Mouse (Mus musculus) embryonic facial prominence, embryonic 12.5 days (tissue): ENCODE measurements at regions not wholly inside any gene's neighbourhood (a gene's known extent, or its start where the extent isn't known, plus 50 kb on each side); places are given as distances from the start of the nearest gene placed in this dataset.

ENCODE experiments used
- ATAC-seq: fragments of 200-750 bp; cut with Nextera tagmentation; 2 replicates; pipeline ENCODE4 v1.8.0; 2017; ENCODE audit not compliant: insufficient number of reproducible peaks, insufficient read depth, low FRiP score, low TSS enrichment
- H3K27ac ChIP-seq: fragments of 300-500 bp; sonication (generic); 2 replicates; pipeline ENCODE4 v1.5.1; 2016; ENCODE audit warnings: mild to moderate bottlenecking
- H3K27me3 ChIP-seq: fragments of 300-500 bp; sonication (generic); 2 replicates; pipeline ENCODE4 v1.6.1; 2016; ENCODE audit warnings: mild to moderate bottlenecking, moderate library complexity
- H3K36me3 ChIP-seq: fragments of 300-500 bp; sonication (generic); 2 replicates; pipeline ENCODE4 v1.6.1; 2016; ENCODE audit warnings: mild to moderate bottlenecking
- H3K4me1 ChIP-seq: fragments of 300-500 bp; sonication (generic); 2 replicates; pipeline ENCODE4 v1.6.1; 2016
- H3K4me2 ChIP-seq: fragments of 300-500 bp; sonication (generic); replicated peaks from 2 replicates; pipeline ENCODE4 v1.6.1; 2016; ENCODE audit warnings: mild to moderate bottlenecking, moderate library complexity
- H3K4me3 ChIP-seq: fragments of 300-500 bp; sonication (generic); 2 replicates; pipeline ENCODE4 v1.5.1; 2016; ENCODE audit warnings: mild to moderate bottlenecking
- H3K9ac ChIP-seq: fragments of 300-500 bp; sonication (generic); 2 replicates; pipeline ENCODE4 v1.6.1; 2016; ENCODE audit warnings: mild to moderate bottlenecking, moderate library complexity
- H3K9me3 ChIP-seq: fragments of 300-500 bp; sonication (generic); 2 replicates; pipeline ENCODE4 v1.6.1; 2016; ENCODE audit warnings: mild to moderate bottlenecking, moderate library complexity
- WGBS: fragments of 180-500 bp; shearing (Covaris S2); methylation state at CpG from one replicate; pipeline ENCODE4 v1.1.7; 2016; 5-methylcytosine and 5-hydroxymethylcytosine counted together

- no peaks in the 10 kb centered on the region for H3K4me1 ChIP-seq
- H3K4me3 ChIP-seq = no peak overlapping the region
- H3K27me3 ChIP-seq = no peaks in the 10 kb centered on the region
- H3K4me2 ChIP-seq = no peak overlapping the region
- H3K27ac ChIP-seq = no peak overlapping the region
- H3K9ac ChIP-seq = no peak overlapping the region
- ATAC-seq = no peak
- H3K36me3 ChIP-seq = no peaks in the 10 kb centered on the region
- 91% methylated on average over 5 of the region's 5 CpGs for WGBS
- H3K9me3 ChIP-seq = no peaks in the 10 kb centered on the region
Measured at GRCm38 (mm10) chr3:148220826-148221225, 769.5 kb downstream of the Adgrl2 start.

DNA sequence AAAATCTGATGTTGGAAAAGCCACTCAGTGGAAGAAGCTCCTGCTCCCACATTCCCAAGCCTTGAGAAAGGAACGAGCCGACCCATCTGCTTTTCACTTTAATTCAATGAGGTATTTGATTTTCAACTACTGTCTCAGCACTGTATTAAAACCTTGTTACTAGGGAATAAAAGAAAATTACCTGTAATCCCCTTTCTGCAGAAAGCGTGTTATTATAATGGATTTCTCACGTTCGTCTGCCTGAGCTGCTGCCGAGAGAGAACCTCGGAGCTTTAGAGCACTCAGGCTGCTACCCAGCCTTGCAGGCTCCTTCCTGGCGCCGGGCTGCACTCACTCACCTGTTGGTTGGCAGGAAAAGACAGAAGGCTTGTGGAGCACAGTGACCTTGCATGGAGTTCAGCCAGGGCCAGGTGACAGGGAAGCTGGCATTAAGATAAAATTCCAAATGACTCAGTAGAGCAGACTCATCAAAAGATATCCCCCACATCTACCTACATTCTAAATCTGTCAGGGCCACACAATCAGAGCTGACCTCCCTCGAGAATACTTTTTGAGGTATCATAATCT, 770.2 kb downstream of the Adgrl2 start:
- H3K9me3 ChIP-seq = no peaks in the 10 kb centered on the region
- no peak overlapping the region for H3K27ac ChIP-seq
- no peak overlapping the region for H3K4me2 ChIP-seq
- WGBS = 71% methylated on average over 10 of the region's 10 CpGs
- no peak overlapping the region for H3K4me3 ChIP-seq
- no peaks in the 10 kb centered on the region for H3K27me3 ChIP-seq
- H3K9ac ChIP-seq = no peak overlapping the region
- no peaks in the 10 kb centered on the region for H3K4me1 ChIP-seq
- no peaks in the 10 kb centered on the region for H3K36me3 ChIP-seq
- ATAC-seq = no peak

DNA sequence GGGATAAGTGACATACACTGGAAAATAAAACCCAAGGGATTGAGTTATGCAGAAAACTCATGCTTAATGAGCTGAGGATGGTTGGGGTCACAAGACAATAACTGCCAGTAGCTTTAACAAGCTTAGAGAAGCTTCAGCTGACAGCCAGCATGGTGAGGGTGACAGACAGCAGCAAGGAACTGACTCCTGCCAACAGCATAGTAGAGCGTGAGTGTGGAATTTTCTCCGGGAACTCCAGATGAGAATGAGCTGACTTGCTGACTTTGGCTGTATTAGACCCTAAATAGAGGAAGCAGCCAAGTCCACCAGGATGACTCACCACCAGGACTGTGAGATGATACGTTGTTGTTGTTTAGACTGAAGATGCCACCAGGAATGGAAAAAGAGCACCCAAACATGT, 788.2 kb downstream of the Adgrl2 start:
- ATAC-seq = no peak
- H3K27ac ChIP-seq = no peak overlapping the region
- H3K4me3 ChIP-seq = no peak overlapping the region
- WGBS = 90% methylated on average over 3 of the region's 3 CpGs
- H3K9me3 ChIP-seq = no peaks in the 10 kb centered on the region
- no peaks in the 10 kb centered on the region for H3K36me3 ChIP-seq
- H3K9ac ChIP-seq = no peak overlapping the region
- no peaks in the 10 kb centered on the region for H3K27me3 ChIP-seq
- H3K4me2 ChIP-seq = no peak overlapping the region
- H3K4me1 ChIP-seq = no peaks in the 10 kb centered on the region

DNA sequence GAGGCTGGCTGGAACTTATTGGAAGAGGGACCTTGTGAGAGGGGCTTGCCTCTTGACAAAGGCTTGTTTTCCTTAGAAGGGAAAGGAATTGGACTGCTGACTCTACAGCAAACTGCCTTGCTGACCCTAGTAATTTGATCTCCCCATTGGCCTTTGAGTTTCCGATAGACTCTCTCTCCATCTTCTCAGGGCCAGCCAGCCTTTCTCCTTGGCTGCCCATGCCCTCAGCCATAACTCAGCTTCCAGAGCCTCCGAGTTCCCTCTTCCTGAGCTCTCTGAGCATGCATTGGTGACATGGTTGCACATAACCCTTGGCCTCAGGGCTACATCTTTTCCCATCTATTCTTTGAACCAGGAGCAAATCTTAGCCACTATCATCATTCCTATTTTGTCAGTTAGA, 803.7 kb downstream of the Adgrl2 start:
- no peak overlapping the region for H3K4me3 ChIP-seq
- no peak overlapping the region for H3K27ac ChIP-seq
- no peak for ATAC-seq
- H3K27me3 ChIP-seq = no peaks in the 10 kb centered on the region
- no peak overlapping the region for H3K9ac ChIP-seq
- WGBS = 36% methylated on average over 2 of the region's 2 CpGs
- H3K9me3 ChIP-seq = no peaks in the 10 kb centered on the region
- no peak overlapping the region for H3K4me2 ChIP-seq
- no peaks in the 10 kb centered on the region for H3K4me1 ChIP-seq
- H3K36me3 ChIP-seq = no peaks in the 10 kb centered on the region

- no peak overlapping the region for H3K4me2 ChIP-seq
- H3K36me3 ChIP-seq = no peaks in the 10 kb centered on the region
- no peak overlapping the region for H3K4me3 ChIP-seq
- H3K9me3 ChIP-seq = no peaks in the 10 kb centered on the region
- no peak overlapping the region for H3K27ac ChIP-seq
- H3K27me3 ChIP-seq = no peaks in the 10 kb centered on the region
- no peak overlapping the region for H3K9ac ChIP-seq
- H3K4me1 ChIP-seq = no peaks in the 10 kb centered on the region
- no peak for ATAC-seq
- WGBS = 76% methylated on average over 1 of the region's 1 CpGs
Measured at GRCm38 (mm10) chr3:148167556-148167955, 822.8 kb downstream of the Adgrl2 start.

GRCm38 (mm10) chr3:148159059-148159458, 831.3 kb downstream of the Adgrl2 start:
- Histone ChIP-seq H3K9me3 (no peaks in the 10 kb centered on the region), H3K4me3 (no peak overlapping the region), H3K27ac (no peak overlapping the region), H3K4me2 (no peak overlapping the region), H3K9ac (no peak overlapping the region), H3K36me3 (no peaks in the 10 kb centered on the region), H3K27me3 (no peaks in the 10 kb centered on the region), H3K4me1 (no peaks in the 10 kb centered on the region)
- no peak for ATAC-seq
- 71% methylated on average over 3 of the region's 3 CpGs for WGBS

GRCm38 (mm10) chr3:148158533-148158932, 831.8 kb downstream of the Adgrl2 start:
- Histone ChIP-seq H3K27me3 (no peaks in the 10 kb centered on the region), H3K4me1 (no peaks in the 10 kb centered on the region), H3K4me3 (no peak overlapping the region), H3K27ac (no peak overlapping the region), H3K4me2 (no peak overlapping the region), H3K36me3 (no peaks in the 10 kb centered on the region), H3K9ac (no peak overlapping the region), H3K9me3 (no peaks in the 10 kb centered on the region)
- no peak for ATAC-seq
- WGBS = 77% methylated on average over 2 of the region's 2 CpGs

DNA sequence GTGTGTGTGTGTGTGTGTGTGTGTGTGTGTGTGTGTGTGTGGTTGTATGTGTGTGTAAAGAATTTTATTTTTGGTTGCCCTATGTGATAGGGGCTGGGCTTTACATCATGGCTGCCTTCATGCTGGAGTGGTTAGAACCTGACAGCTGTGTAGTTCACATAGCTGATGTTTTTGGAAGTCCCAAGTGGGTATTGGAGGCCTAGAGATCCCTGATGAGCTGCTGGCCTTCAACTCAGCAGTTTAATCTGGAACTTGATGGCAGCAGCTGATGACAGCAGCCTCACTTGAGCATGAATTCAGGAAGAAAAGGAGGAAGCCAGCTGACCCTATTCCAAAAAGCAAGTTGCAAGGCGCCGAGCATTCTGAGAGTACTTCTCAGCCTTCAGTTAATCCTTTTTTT, 846.6 kb downstream of the Adgrl2 start:
- ATAC-seq = no peak
- WGBS = 88% methylated on average over 2 of the region's 2 CpGs

GRCm38 (mm10) chr3:148136791-148137251, 853.5 kb downstream of the Adgrl2 start:
- ATAC-seq = no peak
- H3K27ac ChIP-seq = no peak overlapping the region
- no peak overlapping the region for H3K9ac ChIP-seq
- H3K36me3 ChIP-seq = no peaks in the 10 kb centered on the region
- H3K27me3 ChIP-seq = no peaks in the 10 kb centered on the region
- H3K4me2 ChIP-seq = no peak overlapping the region
- H3K4me1 ChIP-seq = no peaks in the 10 kb centered on the region
- no peaks in the 10 kb centered on the region for H3K9me3 ChIP-seq
- no peak overlapping the region for H3K4me3 ChIP-seq
- 77% methylated on average over 3 of the region's 3 CpGs for WGBS

More for the DNA sequence above, 846.6 kb downstream of the Adgrl2 start:
- Histone ChIP-seq H3K27me3 (no peaks in the 10 kb centered on the region), H3K9ac (no peak overlapping the region), H3K4me1 (no peaks in the 10 kb centered on the region), H3K4me2 (no peak overlapping the region), H3K27ac (no peak overlapping the region), H3K36me3 (no peaks in the 10 kb centered on the region), H3K4me3 (no peak overlapping the region), H3K9me3 (no peaks in the 10 kb centered on the region)

- no peak for ATAC-seq
- Histone ChIP-seq H3K9ac (no peak overlapping the region), H3K4me2 (no peak overlapping the region), H3K36me3 (no peaks in the 10 kb centered on the region), H3K27ac (no peak overlapping the region), H3K4me3 (no peak overlapping the region), H3K27me3 (no peaks in the 10 kb centered on the region), H3K4me1 (no peaks in the 10 kb centered on the region), H3K9me3 (no peaks in the 10 kb centered on the region)
- 87% methylated on average over 2 of the region's 2 CpGs for WGBS
Measured at GRCm38 (mm10) chr3:148134646-148135045, 855.7 kb downstream of the Adgrl2 start.

DNA sequence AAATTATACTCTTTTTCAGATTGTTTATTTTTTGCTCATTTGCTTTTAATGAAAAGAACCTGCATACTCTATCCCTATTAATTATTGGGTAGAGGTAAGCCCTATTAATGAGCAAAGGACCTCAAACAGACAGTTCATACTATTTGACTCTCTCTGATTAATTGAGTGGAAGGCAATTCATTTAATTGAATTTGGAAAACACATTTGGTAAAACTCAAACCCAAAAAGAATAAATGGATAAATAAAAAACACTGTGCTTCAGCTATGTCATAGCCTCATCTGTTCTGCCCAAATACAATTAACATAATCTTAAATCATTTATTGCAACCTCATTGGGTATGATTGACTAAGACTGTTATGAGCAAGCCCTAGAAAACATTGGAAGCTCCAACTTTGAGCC, 874.8 kb downstream of the Adgrl2 start:
- no peak for ATAC-seq
- peaks cover 7% of the 10 kb centered on the region; the same call in 1 of the 2 replicates for H3K9me3 ChIP-seq
- H3K4me2 ChIP-seq = no peak overlapping the region
- no peak overlapping the region for H3K9ac ChIP-seq
- H3K27ac ChIP-seq = no peak overlapping the region
- H3K4me3 ChIP-seq = no peak overlapping the region
- H3K27me3 ChIP-seq = no peaks in the 10 kb centered on the region
- H3K36me3 ChIP-seq = no peaks in the 10 kb centered on the region
- H3K4me1 ChIP-seq = no peaks in the 10 kb centered on the region

DNA sequence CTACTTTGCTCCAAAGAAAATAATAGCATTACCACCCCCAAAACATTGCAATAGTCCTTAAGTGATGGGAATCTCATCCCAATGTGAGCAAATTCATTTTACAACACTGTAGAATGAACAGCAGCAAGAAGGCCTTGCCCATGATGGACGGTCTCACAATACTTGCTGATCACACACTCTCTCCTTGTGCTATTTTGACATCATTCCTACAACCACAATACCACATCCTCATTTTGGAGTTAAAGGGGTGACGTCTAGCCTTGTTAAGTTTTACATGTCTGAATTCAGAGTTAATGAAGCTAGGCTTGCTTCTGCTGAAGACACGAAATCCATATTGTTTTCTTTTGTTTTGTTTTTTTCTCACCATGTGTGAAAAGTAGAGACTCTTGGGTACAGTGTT, 878.2 kb downstream of the Adgrl2 start:
- Histone ChIP-seq H3K4me2 (no peak overlapping the region), H3K27ac (no peak overlapping the region), H3K36me3 (no peaks in the 10 kb centered on the region), H3K27me3 (no peaks in the 10 kb centered on the region), H3K4me1 (no peaks in the 10 kb centered on the region), H3K9ac (no peak overlapping the region), H3K9me3 (no peaks in the 10 kb centered on the region), H3K4me3 (no peak overlapping the region)
- WGBS = 90% methylated on average over 3 of the region's 3 CpGs
- ATAC-seq = no peak

- H3K9me3 ChIP-seq = no peaks in the 10 kb centered on the region
- H3K36me3 ChIP-seq = no peaks in the 10 kb centered on the region
- ATAC-seq = no peak
- no peaks in the 10 kb centered on the region for H3K4me1 ChIP-seq
- WGBS = 41% methylated on average over 1 of the region's 1 CpGs
- no peak overlapping the region for H3K4me2 ChIP-seq
- no peak overlapping the region for H3K9ac ChIP-seq
- no peak overlapping the region for H3K27ac ChIP-seq
- no peak overlapping the region for H3K4me3 ChIP-seq
- H3K27me3 ChIP-seq = no peaks in the 10 kb centered on the region
Measured at GRCm38 (mm10) chr3:148107031-148107430, 883.3 kb downstream of the Adgrl2 start.
